Mouse (Mus musculus) cerebellum, adult 2 months (tissue): ENCODE results near the gene Fam3c.

Experiments
- CTCF ChIP-seq: fragments of 200-500 bp; IDR thresholded peaks from 2 replicates; pipeline ENCODE4 v1.5.1; 2011; ENCODE audit warnings: low read depth, mild to moderate bottlenecking, control low read depth, low read length, moderate library complexity, borderline replicate concordance; ENCODE audit not compliant: insufficient read depth
- POLR2A ChIP-seq: fragments of 200-500 bp; IDR thresholded peaks from 2 replicates; pipeline ENCODE4 v1.6.1; 2011; ENCODE audit warnings: low read length, control low read depth, borderline replicate concordance; ENCODE audit not compliant: insufficient read depth

DNA sequence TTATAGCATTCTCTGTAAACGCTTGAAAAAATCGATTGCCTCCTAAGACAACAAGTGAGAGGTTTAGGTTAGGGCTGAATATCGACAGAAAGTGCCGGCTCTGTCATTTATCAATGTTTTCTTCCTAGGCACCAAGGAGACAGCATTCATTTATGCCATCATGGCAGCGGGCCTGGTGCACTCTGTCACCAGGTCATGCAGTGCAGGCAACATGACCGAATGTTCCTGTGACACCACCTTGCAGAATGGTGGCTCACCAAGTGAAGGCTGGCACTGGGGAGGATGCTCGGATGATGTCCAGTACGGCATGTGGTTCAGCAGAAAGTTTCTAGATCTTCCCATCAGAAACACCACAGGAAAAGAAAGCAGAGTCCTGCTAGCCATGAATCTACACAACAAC, 65.3 kb downstream of the Fam3c start:
- TF ChIP-seq POLR2A: no peak
- no peak for TF ChIP-seq CTCF
